Mouse (Mus musculus) urinary bladder, adult 2 months (tissue): ENCODE data around the gene Wdr93. TPM values are rescaled to one million over a fixed set of nuclear protein-coding genes. Genes with fewer than 3 reads are reported as not detected.

Experiments used
- DNase-seq: peaks from one replicate; pipeline ENCODE4 v3.0.0; 2022; ENCODE audit warnings: low spot score
- polyA plus RNA-seq: library from polyadenylated mRNA; depleted of rRNA; stranded (reverse); fragments of >200 nt; gene quantifications from 2 replicates; pipeline ENCODE4 v1.2.3, GENCODE M21; 2012; rRNA removed

The Wdr93 gene
- polyA plus RNA-seq, 1 experiment = 0.29 TPM

GRCm38 (mm10) chr7:79800336-79800735 is 57.4 kb downstream of the Wdr93 start:
- DNase-seq = no peak

- DNase-seq = no peak
Observed at GRCm38 (mm10) chr7:79801391-79801790, 58.4 kb downstream of the Wdr93 start.

- no peak for DNase-seq
Observed at GRCm38 (mm10) chr7:79802037-79802436, 59.1 kb downstream of the Wdr93 start.

GRCm38 (mm10) chr7:79803887-79804286 is 60.9 kb downstream of the Wdr93 start:
- no peak for DNase-seq

- no peak for DNase-seq
Observed at GRCm38 (mm10) chr7:79808561-79808960, 65.6 kb downstream of the Wdr93 start.

- peak; percentile 66 for DNase-seq
Observed at GRCm38 (mm10) chr7:79810611-79811506, 67.9 kb downstream of the Wdr93 start, which contains the start of gene Mesp2. Mesp2 (plus strand) TSS chr7:79810727.

- DNase-seq = no peak
Observed at GRCm38 (mm10) chr7:79813409-79813808, 70.4 kb downstream of the Wdr93 start.

GRCm38 (mm10) chr7:79818321-79818720 is 75.4 kb downstream of the Wdr93 start:
- DNase-seq = no peak

GRCm38 (mm10) chr7:79819515-79819914 is 76.6 kb downstream of the Wdr93 start:
- DNase-seq = no peak

GRCm38 (mm10) chr7:79819996-79820395 is 77.0 kb downstream of the Wdr93 start:
- DNase-seq = no peak

- no peak for DNase-seq
Observed at GRCm38 (mm10) chr7:79822092-79822695, 79.2 kb downstream of the Wdr93 start.

GRCm38 (mm10) chr7:79828341-79828740 is 85.4 kb downstream of the Wdr93 start:
- DNase-seq = no peak

- no peak for DNase-seq
Observed at GRCm38 (mm10) chr7:79831145-79831544, 88.2 kb downstream of the Wdr93 start.

GRCm38 (mm10) chr7:79831585-79831984 is 88.6 kb downstream of the Wdr93 start:
- no peak for DNase-seq

GRCm38 (mm10) chr7:79832980-79833379 is 90.0 kb downstream of the Wdr93 start:
- no peak for DNase-seq

- DNase-seq = no peak
Observed at GRCm38 (mm10) chr7:79835196-79835595, 92.2 kb downstream of the Wdr93 start.

Other genes starting within 250 kb of the Wdr93 start
- not detected in 2 replicates for gene Rhcg, start 125.5 kb upstream of the Wdr93 start, polyA plus RNA-seq
- gene Ticrr, start 83.0 kb upstream of the Wdr93 start, polyA plus RNA-seq = 0.10 TPM in 2 replicates
- gene Kif7, start 27.4 kb upstream of the Wdr93 start, polyA plus RNA-seq = 4.3 TPM in 2 replicates
- gene Plin1, start 10.3 kb upstream of the Wdr93 start, polyA plus RNA-seq = 18.0 and 30.2 TPM in 2 replicates
- gene Pex11a, start within 50 bp of the Wdr93 start, polyA plus RNA-seq = 7.1 and 7.9 TPM in 2 replicates
- gene Mesp1, start 50.6 kb downstream of the Wdr93 start, polyA plus RNA-seq = 0.08 TPM in 1 of 2 replicates, not detected in the other
- 0.03 and 0.10 TPM in 2 replicates for gene Mesp2, start 67.6 kb downstream of the Wdr93 start, polyA plus RNA-seq
- 32.3 and 34.2 TPM in 2 replicates for gene Anpep, start 117.9 kb downstream of the Wdr93 start, polyA plus RNA-seq
- gene Ap3s2, start 177.5 kb downstream of the Wdr93 start, polyA plus RNA-seq = 13.9 and 16.0 TPM in 2 replicates
- 21.4 and 21.9 TPM in 2 replicates for gene Arpin, start 192.2 kb downstream of the Wdr93 start, polyA plus RNA-seq